Mouse (Mus musculus): ENCODE results near the gene Fpr3.

- TF ChIP-seq CTCF (IDR thresholded peaks at IDR 0.05; ENCODE audit: control insufficient read depth, insufficient read depth, insufficient read length) (no peak), MYOG (IDR thresholded peaks at IDR 0.05; ENCODE audit: control insufficient read depth, extremely low read depth, insufficient read length) (no peak), MAX (IDR thresholded peaks at IDR 0.05) (no peak), USF1 (IDR thresholded peaks at IDR 0.05; ENCODE audit: low read depth) (no peak), MYOD1 (IDR thresholded peaks at IDR 0.05; ENCODE audit: control insufficient read depth, insufficient read length, low read depth) (no peak), FOSL1 (IDR thresholded peaks at IDR 0.05; ENCODE audit: insufficient read depth, low read length, poor library complexity, severe bottlenecking) (no peak)
Measured at GRCm38 (mm10) chr17:17899268-17899667, 11.6 kb downstream of the Fpr3 start.

Measured in C2C12 (cell line).